Mouse (Mus musculus) MEL-GATA-1-ER (cell line): ENCODE data around the gene Magi2.
"Not testable (repeated sequence)": the region's sequence is repeated elsewhere in the genome, so short reads cannot be mapped to it uniquely, and the experiment has no call there.

Source experiments
- DNase-seq: peaks from one replicate; pipeline ENCODE4 v3.0.0-alpha.2; 2012; ENCODE audit warnings: low read depth; ENCODE audit errors: extremely low read depth

The Magi2 gene

DNA sequence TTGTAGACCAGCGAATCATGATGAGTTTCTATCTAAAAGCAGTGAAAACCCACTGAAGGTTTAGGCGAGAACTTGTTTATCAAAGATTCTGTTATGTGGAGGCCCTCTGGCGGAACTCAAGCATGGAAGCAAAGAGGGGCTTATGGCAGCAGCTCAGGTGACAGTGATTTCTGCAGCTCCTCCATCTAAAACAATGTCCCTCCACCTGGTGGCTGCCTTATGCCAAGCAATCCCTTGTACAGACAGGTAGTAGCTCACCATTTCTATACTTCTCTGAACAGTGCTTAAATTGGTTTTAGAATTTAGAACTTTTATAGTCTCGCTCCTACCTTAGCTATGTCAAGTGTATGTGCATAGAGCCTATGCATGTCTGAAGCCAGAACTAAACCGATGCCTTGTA, 1472.3 kb downstream of the Magi2 start:
- DNase-seq = no peak

DNA sequence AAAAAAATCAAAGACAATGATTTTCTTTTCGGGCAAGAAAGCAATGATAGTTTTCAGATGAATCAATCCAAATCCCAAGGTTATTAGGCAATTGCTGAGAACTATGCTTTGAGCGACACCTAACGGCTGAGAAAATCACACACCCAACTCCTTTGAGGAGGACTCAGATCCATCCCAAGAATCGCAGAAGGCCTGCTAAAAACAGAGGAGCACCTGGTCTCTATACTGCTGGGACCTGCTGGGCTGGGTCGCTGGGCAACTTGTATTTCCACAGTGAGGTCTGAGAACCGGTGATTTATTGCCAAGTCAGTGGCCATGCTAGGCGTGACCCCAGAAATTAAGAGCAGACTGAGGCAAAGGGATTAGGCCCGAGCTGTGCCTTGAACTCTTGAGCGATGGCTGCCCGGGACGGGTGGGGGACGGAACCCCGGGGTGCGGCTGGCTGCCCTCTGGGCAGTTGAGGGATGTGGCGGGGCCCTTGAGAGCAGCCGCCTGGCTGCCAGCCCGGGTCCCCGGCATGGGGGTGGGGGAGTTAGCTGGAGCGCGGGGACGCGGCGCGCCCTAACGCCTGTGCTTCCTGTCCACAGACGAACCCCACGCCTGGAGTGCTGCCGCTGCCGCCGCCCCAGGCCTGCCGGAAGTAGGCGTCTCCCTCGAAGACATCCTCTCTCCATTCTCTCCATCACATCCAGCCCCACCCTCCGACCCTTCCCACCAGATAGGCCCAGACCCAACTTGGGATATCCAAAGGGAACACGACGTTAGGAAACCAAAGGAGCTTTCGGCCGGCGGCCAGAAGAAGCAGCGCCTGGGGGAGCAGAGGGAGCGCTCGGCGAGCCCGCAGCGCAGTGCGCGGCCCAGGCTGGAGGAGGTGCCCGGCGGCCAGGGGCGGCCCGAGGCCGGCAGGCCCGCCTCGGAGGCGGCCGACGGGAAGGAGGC, 1474.9 kb downstream of the Magi2 start:
- DNase-seq = peak; percentile 89

DNA sequence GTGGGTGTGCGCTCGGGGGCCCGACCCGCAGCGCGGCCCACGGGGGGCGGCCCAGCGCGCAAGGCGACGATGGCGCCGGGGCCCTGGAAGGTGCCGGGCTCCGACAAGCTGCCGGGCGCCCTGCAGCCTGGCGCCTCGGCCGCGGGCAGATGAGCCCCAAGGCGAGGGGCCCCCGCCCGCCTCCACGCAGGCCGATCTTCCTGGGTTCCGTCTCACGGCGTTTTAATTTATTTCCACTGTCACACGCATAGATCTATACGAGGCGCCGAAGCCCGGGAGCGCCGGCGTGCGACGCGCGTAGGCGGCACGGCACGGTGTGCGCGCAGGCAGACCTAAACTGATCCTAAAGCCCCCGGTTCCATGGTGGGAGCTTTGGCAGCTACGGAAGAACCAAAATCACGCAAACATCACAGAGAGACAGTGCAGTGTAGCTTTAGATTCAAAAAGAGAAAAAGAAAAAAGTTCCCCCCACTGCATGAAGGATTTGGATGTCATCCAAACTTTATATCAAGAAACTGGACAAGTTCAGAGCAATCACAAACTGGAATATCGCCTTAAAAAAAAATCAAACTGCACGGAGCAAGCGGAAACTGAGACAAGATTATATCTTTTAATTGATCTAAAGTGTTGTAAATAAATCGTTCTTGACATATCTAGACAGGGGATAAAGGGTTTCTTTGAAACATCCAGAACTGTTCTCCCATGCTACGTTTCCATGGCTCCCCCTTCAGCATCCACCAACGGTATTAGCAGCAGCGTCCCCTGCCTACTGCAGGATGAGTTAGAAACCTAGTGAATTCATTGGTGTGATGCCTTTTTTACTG, 1475.9 kb downstream of the Magi2 start:
- peak; percentile 71 for DNase-seq

DNA sequence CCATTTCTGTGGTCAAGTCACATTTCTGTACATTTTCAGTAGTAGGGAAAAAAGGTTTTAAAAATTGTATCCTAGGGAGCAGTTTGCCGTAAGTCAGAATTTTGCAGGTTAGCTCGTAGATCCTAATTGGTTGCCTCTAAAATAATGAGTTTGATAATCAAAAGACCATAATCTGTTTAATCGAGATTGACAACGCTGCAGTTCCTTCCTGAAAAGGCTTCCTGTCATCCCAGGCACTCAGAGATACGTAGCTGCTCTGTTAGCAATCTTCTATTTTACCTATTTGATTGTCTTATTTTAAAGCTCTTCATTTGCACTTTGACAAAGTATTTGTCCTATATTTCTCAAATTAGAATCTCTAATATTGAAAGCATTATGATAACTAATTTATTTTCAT, 1476.5 kb downstream of the Magi2 start:
- DNase-seq = no peak

DNA sequence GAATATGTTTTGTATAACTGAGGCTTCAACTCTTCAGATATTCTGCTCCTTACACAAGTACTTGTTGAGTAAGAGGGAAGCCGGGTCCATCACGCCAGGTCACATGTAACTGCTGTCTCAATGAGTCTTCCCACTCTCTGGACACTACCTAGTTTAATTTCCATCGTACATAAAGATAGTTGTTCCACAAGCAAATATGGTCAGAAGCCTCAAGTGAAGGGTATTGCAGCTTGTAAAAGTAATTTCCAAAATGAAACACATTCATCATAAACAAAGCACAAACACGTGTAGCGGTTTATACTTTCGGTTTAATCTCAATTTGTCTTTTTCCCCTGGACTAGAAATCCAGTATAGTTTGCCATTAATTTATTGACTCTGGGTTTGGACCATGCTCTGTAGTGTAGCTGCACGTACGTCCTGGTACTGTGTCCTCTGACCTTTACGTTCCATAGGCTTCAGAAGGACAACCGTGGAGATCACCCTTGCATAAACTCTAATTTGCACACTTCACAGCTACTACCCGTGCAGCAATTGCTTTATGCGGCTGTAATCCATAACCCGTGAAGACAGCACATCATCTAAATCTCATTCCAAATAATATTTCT, 1477.2 kb downstream of the Magi2 start:
- peak; percentile 62 for DNase-seq

DNA sequence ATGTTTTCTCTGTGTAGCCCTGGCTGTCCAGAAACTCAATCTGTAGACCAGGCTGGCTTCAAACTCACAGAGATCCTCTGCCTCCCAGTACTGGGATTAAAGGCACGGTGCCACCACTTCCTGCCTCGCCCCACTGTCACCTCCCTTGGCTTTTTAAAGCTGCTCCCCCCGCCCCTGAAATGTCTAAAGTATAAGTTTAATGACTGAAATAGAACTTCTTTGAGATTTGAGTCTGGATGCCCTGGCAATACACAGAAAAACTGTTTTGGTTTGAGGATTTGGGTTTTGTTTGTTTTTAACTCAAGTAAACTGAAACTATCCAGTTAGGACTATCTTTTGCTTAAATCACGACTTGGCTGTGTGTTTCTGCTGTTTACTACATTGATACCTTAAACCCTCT, 1478.0 kb downstream of the Magi2 start:
- no peak for DNase-seq

DNA sequence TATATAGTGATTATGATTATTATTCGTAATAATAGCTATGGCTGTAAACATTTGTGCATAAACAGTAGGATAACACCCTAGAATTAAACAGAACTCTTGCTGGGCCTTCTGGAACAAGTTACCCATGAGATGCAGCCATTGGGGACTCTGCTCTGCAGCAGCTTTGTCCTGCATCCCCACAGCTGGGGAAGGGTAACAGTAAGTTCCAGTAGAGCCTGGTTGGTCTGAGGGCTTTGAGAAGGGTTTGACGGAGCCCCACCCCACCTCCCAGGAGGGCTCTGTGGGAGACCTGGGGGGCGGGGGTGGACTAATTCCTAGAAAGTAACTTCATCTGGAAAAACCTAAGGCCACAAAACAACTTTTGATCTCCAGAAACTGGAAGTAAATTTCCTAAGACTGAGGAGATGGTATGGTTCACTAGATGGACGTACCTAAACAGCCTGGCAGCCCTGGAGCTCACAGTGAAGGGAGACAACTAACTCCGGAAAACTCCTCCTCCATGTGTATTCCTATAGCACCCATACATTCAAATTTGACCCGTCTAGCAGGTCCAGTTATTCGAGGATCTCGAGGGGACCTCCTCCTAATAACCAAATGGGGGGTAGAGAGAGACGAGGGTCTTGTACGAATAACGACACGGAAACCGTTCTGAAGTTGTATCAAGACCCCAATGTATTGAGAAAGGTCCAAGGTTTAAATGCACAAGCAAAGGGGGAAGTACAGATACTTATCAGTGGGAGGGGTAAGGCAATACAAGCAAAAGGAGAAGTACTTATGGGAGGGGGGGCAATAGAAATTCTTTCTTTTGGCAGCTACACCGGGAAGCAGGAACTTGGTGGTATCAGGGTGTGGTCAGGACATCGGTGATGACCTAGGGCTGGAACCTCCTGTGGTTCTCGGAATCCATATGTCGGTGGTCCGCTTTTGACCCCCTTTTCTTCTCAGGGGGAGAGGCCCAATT, 1479.8 kb downstream of the Magi2 start:
- peak; percentile 66 for DNase-seq

DNA sequence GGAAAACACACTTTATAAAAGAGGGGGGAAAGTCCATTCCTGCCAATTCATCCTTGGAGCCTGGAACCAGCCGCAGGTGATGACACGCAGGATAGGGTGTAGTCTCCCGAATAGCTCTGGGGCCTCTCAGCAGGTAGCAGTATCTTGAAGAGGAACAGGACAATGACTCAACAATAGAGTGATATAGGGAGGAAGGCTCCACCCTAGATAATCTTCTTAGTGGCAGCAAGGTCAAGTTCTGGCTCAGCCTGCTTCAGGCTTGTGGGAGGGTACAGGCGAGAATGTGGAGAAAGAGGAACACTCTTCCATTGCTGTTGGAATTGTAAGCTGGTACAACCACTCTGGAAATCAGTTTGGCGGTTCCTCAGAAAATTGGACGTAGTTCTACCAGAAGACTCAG, 1484.0 kb downstream of the Magi2 start:
- DNase-seq = peak; percentile 51

DNA sequence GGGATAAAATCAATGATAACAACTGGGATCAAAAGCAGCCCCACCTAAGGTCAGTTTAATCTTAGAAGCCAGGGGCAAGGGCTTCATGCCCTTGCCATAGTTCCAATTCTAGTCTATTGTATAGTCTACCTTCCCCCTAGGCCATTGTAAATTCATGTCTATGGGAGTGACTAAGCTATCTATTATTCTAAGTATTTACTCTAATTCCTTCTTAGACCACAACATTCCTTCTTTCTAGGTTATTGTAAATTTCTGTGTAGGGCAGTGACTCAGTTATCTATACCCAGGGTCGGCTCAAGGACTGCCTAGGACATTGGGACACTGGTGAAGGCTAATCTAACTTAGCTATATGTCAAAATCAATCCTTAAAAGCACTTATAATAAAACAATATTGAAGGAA, 1487.8 kb downstream of the Magi2 start:
- not testable (repeated sequence) for DNase-seq

DNA sequence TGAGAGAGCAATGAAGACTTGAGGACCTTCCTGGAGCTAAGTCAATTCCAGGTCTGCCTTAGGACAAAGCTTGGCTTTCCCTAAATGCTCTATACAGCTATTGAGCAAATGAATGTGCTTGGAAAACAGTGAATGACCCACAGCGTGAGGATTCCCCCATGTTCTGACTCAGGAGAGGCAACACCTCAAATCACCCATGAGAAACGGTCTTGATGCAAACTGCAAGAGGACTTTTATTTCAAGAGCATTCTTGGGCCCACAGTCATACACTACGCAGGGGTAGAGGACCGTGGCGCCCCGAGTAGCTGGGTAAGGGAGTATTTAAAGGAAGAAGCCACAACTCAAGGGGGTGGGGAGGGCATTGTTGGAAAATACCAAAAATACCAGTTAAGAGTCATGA, 1489.1 kb downstream of the Magi2 start:
- not testable (repeated sequence) for DNase-seq

DNA sequence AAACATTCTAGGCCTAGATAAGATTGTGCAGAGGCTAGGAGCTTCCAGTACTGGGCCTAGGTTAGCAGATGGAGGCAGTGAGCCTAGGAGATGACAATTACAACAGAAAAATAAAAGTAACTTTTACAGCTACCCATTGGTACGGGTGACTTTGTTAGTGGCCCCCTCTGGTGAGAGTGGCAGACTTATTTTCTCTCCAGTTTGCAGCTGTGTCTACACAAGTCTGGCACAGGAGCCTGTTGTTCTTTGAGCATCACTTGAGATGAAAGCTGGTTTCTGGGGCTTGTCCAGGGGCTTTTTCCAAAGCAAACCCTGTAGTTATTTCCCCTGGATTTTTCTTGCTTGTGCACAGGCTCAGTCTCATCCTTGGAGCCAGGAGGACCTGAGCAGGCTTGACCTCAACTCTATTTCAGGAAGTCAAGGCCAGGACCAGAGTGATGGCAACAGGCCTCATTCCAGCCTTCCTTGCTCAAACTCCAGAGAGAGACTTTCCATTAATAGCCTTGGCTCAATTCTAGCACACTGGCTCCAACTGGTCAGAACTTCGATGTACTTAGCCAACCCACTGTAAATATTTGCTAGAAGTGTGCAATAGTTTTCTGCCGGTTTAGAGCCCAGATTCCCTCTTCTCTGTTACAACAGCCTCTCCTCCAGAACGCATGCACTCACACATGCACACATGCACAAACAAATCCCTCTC, 1493.5 kb downstream of the Magi2 start:
- no peak for DNase-seq

DNA sequence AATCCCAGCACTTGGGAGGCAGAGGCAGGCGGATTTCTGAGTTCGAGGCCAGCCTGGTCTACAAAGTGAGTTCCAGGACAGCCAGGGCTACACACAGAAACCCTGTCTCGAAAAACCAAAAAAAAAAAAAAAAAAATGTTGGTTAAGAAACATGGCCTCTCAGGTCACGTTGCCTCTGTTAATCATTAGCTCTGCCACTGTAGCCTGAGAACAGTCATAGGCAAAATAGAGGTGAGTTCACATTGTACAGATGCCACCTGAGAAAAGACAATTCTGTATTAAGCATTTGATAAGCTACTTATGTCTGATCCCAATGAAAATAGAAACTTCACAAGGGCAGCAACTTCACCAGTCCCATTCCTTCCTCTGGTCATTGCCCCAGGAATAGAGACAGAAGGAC, 1496.4 kb downstream of the Magi2 start:
- DNase-seq = not testable (repeated sequence)

DNA sequence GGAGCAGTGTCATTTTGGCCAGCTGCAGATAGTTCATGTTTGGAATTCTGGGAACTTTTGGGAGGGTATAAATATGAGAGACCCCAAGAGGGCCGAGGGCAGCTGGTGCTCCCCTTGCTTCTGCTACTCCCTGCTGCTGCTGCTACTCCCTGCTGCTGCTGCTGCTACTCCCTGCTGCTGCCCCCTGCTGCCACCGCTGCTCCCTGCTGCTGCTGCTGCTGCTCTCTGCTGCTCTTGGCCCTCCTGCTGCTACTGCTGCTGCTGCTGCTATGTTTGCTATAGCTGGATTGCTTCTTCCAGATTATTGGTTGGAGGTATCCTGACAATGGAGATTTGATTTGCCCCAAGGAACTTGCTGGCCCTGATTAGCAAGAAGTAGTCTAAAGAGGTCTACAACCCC, 1512.0 kb downstream of the Magi2 start:
- DNase-seq = no peak

DNA sequence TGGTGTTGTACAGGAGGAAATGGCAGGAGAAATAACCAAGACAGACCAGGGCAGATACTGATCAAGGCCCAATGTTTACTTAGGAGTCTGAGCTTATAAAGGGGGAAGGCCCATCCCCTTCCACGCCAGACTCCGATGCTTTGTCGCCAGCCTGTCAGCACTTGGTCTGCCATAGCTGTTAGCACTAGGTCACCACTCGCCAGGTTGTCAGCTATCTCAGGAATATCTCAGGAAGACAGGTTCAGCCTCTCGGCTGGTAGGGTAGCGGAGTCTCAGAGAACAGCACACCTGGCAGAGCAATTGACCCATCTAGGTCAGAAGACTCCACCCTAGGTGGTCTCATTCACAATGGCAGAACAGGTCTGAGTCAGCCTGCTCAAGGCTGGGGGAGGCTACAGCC, 1514.4 kb downstream of the Magi2 start:
- no peak for DNase-seq

DNA sequence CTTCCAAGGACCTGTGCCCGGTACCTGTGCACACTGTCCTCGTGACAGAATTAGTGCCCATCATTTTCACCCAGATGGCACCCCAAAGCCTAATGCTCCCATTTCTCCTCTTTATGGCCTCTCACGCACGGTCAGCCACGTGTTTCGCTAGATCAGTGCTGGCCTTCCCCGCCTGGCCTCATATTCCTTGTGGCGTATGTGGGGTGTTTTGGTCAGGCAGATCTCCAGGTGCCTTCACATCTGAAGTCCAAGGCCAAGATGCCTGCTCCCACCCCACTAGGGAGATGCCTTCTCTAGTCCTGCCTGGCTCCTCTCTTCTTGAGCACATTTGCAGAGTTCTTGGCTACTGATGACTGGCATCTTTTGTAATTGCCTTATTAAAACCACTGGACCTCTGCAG, 1515.1 kb downstream of the Magi2 start:
- DNase-seq = no peak

DNA sequence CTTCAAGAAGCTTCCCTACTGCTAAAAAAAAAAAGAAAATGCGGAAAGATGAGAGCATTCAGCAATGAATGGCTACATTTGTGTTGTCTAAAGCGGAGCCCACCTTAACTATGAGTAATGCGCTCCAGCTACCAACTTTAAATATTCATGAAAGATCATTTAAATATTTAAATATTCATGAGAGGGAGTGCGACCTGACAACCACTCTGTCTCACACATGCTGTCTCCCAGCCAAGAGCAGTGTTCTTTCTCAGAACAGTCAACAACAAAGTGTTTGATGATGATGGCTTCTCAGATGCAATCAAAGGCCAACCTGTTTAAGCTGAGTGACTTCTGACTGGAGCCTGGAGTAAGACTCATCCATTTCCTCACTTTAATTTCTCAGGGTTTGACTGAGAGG, 1521.3 kb downstream of the Magi2 start:
- DNase-seq = no peak

DNA sequence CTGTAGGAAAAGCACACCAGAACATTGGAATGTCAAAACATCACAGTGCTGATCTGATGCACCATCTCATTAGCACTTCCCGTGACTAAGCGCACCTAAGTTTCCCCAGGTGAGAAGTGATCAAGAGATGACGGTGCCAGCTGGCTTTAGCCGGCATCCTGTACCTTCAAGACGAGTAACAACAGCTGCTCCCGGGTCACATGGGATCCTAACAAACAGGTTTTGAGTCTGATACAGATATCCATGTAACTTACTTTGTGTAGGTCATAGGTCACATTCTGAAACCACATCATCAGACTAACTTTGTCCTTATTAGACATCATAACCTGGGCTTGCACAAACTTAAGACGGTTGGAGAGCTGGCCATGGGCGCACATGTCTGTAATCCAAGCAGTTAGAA, 1522.0 kb downstream of the Magi2 start:
- DNase-seq = no peak

DNA sequence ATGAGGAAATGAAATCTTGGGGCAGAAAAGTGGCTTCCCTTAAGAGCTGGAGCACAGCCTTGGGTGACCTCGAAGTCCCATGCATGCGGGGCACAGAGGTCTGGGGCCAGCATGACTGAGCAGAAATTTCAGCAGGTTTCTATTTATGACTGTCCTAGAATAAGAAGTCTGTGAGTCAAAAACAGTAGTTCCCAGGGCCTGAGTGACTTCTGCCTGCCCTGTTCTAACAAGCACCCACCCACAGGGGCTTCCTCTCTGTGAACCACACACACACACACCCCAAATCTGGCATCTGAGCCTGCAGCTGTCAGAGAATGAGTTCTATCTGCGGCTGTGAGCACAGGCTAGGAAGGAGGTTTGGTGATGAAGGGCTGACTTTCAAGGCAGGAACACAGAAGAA, 1522.7 kb downstream of the Magi2 start:
- no peak for DNase-seq

DNA sequence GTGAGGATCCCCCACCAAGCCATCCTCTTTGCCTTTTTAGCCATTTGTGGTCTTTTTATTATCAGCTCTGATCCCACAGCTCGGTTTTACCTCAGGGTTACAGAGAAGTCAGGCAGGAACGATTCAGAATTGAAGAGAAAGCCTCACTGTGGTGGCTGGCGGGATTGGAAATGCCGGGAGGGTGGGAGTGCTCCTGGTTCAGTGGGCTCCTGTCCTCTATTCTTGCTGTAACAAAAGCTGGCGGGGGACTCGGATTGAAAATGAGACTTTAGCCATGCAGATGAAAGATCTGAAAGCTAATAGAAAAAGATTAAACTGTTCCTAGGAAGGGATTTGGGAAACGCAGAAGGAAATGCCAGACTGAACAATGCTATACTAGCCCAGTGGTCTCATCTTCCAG, 1524.2 kb downstream of the Magi2 start:
- DNase-seq = no peak

DNA sequence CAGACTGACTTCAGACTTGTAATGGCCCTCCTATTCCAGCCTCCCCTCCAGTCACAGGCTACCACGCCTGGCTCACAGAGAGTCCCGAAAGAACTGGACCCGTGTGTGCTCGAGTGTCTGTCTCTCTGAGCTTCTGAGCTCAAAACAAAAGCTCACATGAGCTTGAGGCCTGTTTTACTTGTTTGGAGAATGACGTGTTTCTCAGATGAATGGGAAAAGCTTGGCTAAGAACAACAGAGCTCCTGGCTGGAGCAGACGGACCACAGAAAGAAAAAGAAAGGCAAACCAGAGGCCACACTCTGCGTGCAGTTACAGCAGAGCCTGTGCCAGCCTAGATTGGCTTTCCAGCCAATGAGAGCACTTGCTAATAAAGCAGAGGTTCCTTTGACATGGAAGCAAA, 1524.9 kb downstream of the Magi2 start:
- DNase-seq = no peak
